Comparison of ENCODE assay signal across 10 mouse cellular contexts in the genomic region with DNA sequence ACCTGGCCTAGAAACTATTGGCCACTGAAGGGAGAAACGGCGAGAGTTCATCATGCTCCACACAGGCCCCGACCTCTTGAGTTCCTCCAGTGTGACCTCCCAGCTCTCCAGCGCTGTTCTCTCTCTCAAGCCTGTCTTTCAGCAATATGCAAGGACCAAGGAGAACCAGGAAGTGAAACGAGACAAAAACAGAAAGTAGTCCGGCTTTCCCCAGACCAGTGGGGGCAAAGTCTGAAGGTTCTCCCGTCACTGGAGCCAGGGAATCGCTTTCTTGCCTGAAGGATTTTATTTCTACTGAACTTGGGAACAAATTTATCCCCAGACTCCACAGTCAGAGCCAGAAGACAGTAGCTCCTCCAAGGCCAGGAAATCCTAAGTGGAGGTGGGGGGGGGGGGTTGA. TPM values are rescaled to one million over a fixed set of nuclear protein-coding genes. Genes with fewer than 3 reads are reported as not detected.
DNase-seq lines count a peak whose midpoint lies in the region; ATAC-seq lines count a peak whose summit lies in the region.
"Had no signal": no experiment of that assay in that cellular context is flagged by ENCODE, and none has a peak within 500 bp of the region (broad histone marks: within the 10 kb centered on the region; RNA-seq: fewer than 3 reads in every experiment).

No protein-coding gene starts in this region.

- WGBS in lung, embryonic 16.5 days: 71% methylated on average over 8 of the region's 8 CpGs
- WGBS in intestine, embryonic 15.5 days: 63% methylated on average over 8 of the region's 8 CpGs
- 88% methylated on average over 8 of the region's 8 CpGs for WGBS in limb, embryonic 13.5 days
- WGBS in forebrain, embryonic 14.5 days: 87% methylated on average over 8 of the region's 8 CpGs

- no peaks in the 10 kb centered on the region for H3K27me3 ChIP-seq in lung, embryonic 16.5 days (ENCODE audit: control insufficient read depth, insufficient read depth, low read depth, low read length)
- H3K27me3 ChIP-seq in intestine, embryonic 15.5 days (replicated peaks): no peaks in the 10 kb centered on the region
- H3K27me3 ChIP-seq in limb, embryonic 13.5 days: no peaks in the 10 kb centered on the region
- no peaks in the 10 kb centered on the region for H3K27me3 ChIP-seq in forebrain, embryonic 14.5 days (replicated peaks; ENCODE audit: control insufficient read depth, insufficient read depth, low read length)
- H3K27me3 ChIP-seq: heart, embryonic 13.5 days; Patski had no signal

- H3K9me3 ChIP-seq in lung, embryonic 16.5 days (ENCODE audit: control insufficient read depth, low read length): no peaks in the 10 kb centered on the region
- no peaks in the 10 kb centered on the region for H3K9me3 ChIP-seq in intestine, embryonic 15.5 days
- no peaks in the 10 kb centered on the region for H3K9me3 ChIP-seq in limb, embryonic 13.5 days
- H3K9me3 ChIP-seq in forebrain, embryonic 14.5 days (replicated peaks; ENCODE audit: control insufficient read depth, low read length): no peaks in the 10 kb centered on the region
- H3K9me3 ChIP-seq: heart, embryonic 13.5 days had no signal

- H3K9ac ChIP-seq in lung, embryonic 16.5 days (ENCODE audit: low read length): no peak overlapping the region; the same call in 1 of the 2 replicates
- 0 out of 2 replicates have a peak overlapping the region, but pooled peaks have one; percentile 24 for H3K9ac ChIP-seq in intestine, embryonic 15.5 days
- no peak overlapping the region for H3K9ac ChIP-seq in limb, embryonic 13.5 days
- no peak overlapping the region for H3K9ac ChIP-seq in forebrain, embryonic 14.5 days (ENCODE audit: low read length)

- ATAC-seq in lung, embryonic 16.5 days (ENCODE audit: low read depth): no peak
- ATAC-seq in intestine, embryonic 15.5 days: peak; percentile 8
- ATAC-seq in limb, embryonic 13.5 days (ENCODE audit: low FRiP score, low read depth): no peak
- no peak for ATAC-seq in CD4-positive, CD25-positive, alpha-beta regulatory T cell, adult 4 months
- no peak for ATAC-seq in forebrain, embryonic 14.5 days
- ATAC-seq: Patski had no signal

- DNase-seq in lung, adult 18-20 months: no peak
- peak; percentile 58 for DNase-seq in yolk sac, embryonic 10.5 days (ENCODE audit: low spot score)
- no peak for DNase-seq in forebrain, embryonic 14.5 days (ENCODE audit: low spot score)

- H3K4me1 ChIP-seq in lung, embryonic 16.5 days (replicated peaks; ENCODE audit: control insufficient read depth, insufficient read depth, low read length): peaks cover 63% of the 10 kb centered on the region
- H3K4me1 ChIP-seq in intestine, embryonic 15.5 days (replicated peaks): peaks cover 72% of the 10 kb centered on the region
- peaks cover 62% of the 10 kb centered on the region for H3K4me1 ChIP-seq in limb, embryonic 13.5 days
- H3K4me1 ChIP-seq in forebrain, embryonic 14.5 days (ENCODE audit: control insufficient read depth, insufficient read depth, low read length): peaks cover 18% of the 10 kb centered on the region

- no peak overlapping the region for H3K4me2 ChIP-seq in lung, embryonic 16.5 days (ENCODE audit: low read depth, low read length)
- H3K4me2 ChIP-seq in intestine, embryonic 15.5 days (replicated peaks): peak overlapping the region; percentile 45
- H3K4me2 ChIP-seq in limb, embryonic 13.5 days (replicated peaks): no peak overlapping the region; the same call in 1 of the 2 replicates
- no peak overlapping the region for H3K4me2 ChIP-seq in forebrain, embryonic 14.5 days (ENCODE audit: low read length)

- H3K4me3 ChIP-seq in lung, embryonic 16.5 days (ENCODE audit: low read length): no peak overlapping the region
- H3K4me3 ChIP-seq in intestine, embryonic 15.5 days (replicated peaks): peak overlapping the region; percentile 7; the same call in 1 of the 2 replicates
- no peak overlapping the region for H3K4me3 ChIP-seq in limb, embryonic 13.5 days
- no peak overlapping the region for H3K4me3 ChIP-seq in forebrain, embryonic 14.5 days (ENCODE audit: low read depth, low read length)

- peak overlapping the region; percentile 42; the same call in 1 of the 2 replicates for H3K27ac ChIP-seq in lung, embryonic 16.5 days (ENCODE audit: low read length)
- H3K27ac ChIP-seq in intestine, embryonic 15.5 days: peak overlapping the region; percentile 81
- H3K27ac ChIP-seq in limb, embryonic 13.5 days: peak overlapping the region; percentile 75; the same call in 1 of the 2 replicates
- no peak overlapping the region for H3K27ac ChIP-seq in forebrain, embryonic 14.5 days (ENCODE audit: low read depth, low read length)
- H3K27ac ChIP-seq: heart, embryonic 13.5 days had no signal

- H3K36me3 ChIP-seq in lung, embryonic 16.5 days (ENCODE audit: control insufficient read depth, insufficient read depth, low read length): 0 out of 2 replicates have a peak, but pooled peaks cover 3% of the 10 kb centered on the region
- H3K36me3 ChIP-seq in intestine, embryonic 15.5 days: no peaks in the 10 kb centered on the region
- H3K36me3 ChIP-seq in limb, embryonic 13.5 days: no peaks in the 10 kb centered on the region
- H3K36me3 ChIP-seq in forebrain, embryonic 14.5 days (ENCODE audit: control insufficient read depth, insufficient read depth, low read length): no peaks in the 10 kb centered on the region
- H3K36me3 ChIP-seq: heart, embryonic 13.5 days had no signal

RNA-seq across cellular contexts. Expression of gene Acvrl1, which starts 16.5 kb away (rescaled TPM):
- polyA plus RNA-seq in lung, embryonic 16.5 days (2015; fragmentation: Nextera tagmentation; extraction: Ambion mirVana): 91.3 and 93.3 TPM in 2 replicates
- 27.3 and 27.6 TPM in 2 replicates for polyA plus RNA-seq in intestine, embryonic 15.5 days (2015; fragmentation: Nextera tagmentation; extraction: Ambion mirVana)
- polyA plus RNA-seq in limb, embryonic 13.5 days (2015; fragmentation: Nextera tagmentation; extraction: Ambion mirVana): 9.6 TPM in 2 replicates
- 1 to 10 TPM; 3.8 to 5.2 TPM for polyA plus RNA-seq in CD4-positive, CD25-positive, alpha-beta regulatory T cell, adult 4 months (2017; shearing (Covaris generic))
- polyA plus RNA-seq in forebrain, embryonic 14.5 days (2014; fragmentation: Nextera tagmentation; extraction: Ambion mirVana): 4.1 and 4.2 TPM in 2 replicates
- polyA plus RNA-seq: Patski had no signal

RNA-seq across cellular contexts. Expression of gene Acvr1b, which starts 29.1 kb away (rescaled TPM):
- 6.8 and 7.9 TPM in 2 replicates for polyA plus RNA-seq in lung, embryonic 16.5 days (2015; fragmentation: Nextera tagmentation; extraction: Ambion mirVana)
- 9.1 and 9.3 TPM in 2 replicates for polyA plus RNA-seq in intestine, embryonic 15.5 days (2015; fragmentation: Nextera tagmentation; extraction: Ambion mirVana)
- 6.1 and 7.1 TPM in 2 replicates for polyA plus RNA-seq in limb, embryonic 13.5 days (2015; fragmentation: Nextera tagmentation; extraction: Ambion mirVana)
- polyA plus RNA-seq in CD4-positive, CD25-positive, alpha-beta regulatory T cell, adult 4 months (2017; shearing (Covaris generic)): 1 to 10 TPM; 4.0 to 5.4 TPM
- 24.7 and 33.5 TPM in 2 replicates for polyA plus RNA-seq in forebrain, embryonic 14.5 days (2014; fragmentation: Nextera tagmentation; extraction: Ambion mirVana)

RNA-seq across cellular contexts. Expression of gene Ankrd33, which starts 29.2 kb away (rescaled TPM):
- polyA plus RNA-seq in lung, embryonic 16.5 days (2015; fragmentation: Nextera tagmentation; extraction: Ambion mirVana): not detected in 2 replicates
- not detected in 2 replicates for polyA plus RNA-seq in intestine, embryonic 15.5 days (2015; fragmentation: Nextera tagmentation; extraction: Ambion mirVana)
- polyA plus RNA-seq in limb, embryonic 13.5 days (2015; fragmentation: Nextera tagmentation; extraction: Ambion mirVana): not detected in 2 replicates
- not detected for polyA plus RNA-seq in CD4-positive, CD25-positive, alpha-beta regulatory T cell, adult 4 months (2017; shearing (Covaris generic))
- polyA plus RNA-seq in forebrain, embryonic 14.5 days (2014; fragmentation: Nextera tagmentation; extraction: Ambion mirVana): not detected in 2 replicates
- polyA plus RNA-seq: heart, embryonic 13.5 days; midbrain, postnatal 0 days; Patski had no signal
